Mouse (Mus musculus): ENCODE measurements at regions not wholly inside any gene's neighbourhood (a gene's known extent, or its start where the extent isn't known, plus 50 kb on each side); places are given as distances from the start of the nearest gene placed in this dataset.

DNA sequence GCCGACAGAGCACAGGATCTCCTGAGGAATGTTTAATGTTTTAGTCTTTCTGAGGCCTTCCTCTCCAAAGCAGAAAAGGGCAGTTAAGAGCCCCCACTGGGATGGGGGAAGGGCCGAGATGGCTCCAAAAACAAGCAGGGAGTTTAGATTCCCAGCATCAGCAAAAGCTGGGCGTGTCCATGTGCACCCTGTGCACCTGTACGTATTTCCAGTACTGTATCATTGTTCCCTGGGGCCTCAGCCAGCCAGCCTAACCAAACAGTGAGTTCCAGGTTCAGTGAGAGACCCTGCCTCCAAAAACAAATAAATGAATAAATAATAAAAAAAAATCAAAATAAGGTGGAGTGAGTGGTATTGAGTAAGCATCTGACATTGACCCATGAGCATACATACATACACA lies 50.8 kb upstream of the Olfm1 start:
- no peaks in the 10 kb centered on the region for H3K9me3 ChIP-seq (ENCODE audit: low read length)
- H3K27ac ChIP-seq: no peak overlapping the region
- H3K27me3 ChIP-seq (ENCODE audit: insufficient read depth, low read length): no peaks in the 10 kb centered on the region
- no peak for TF ChIP-seq CTCF (IDR thresholded peaks at IDR 0.05; ENCODE audit: low read depth)
- H3K36me3 ChIP-seq (ENCODE audit: insufficient read depth, low read length): no peaks in the 10 kb centered on the region
- H3K9ac ChIP-seq (replicated peaks; ENCODE audit: low read length): no peak overlapping the region
- WGBS: 34% methylated on average over 4 of the region's 4 CpGs
- no peak overlapping the region for H3K4me2 ChIP-seq (ENCODE audit: low read depth, low read length)
- ATAC-seq (no peak), DNase-seq (ENCODE audit: low spot score) (no peak)
- no peaks in the 10 kb centered on the region for H3K4me1 ChIP-seq (ENCODE audit: insufficient read depth, low read length)
- no peak overlapping the region for H3K4me3 ChIP-seq (ENCODE audit: low read length)

DNA sequence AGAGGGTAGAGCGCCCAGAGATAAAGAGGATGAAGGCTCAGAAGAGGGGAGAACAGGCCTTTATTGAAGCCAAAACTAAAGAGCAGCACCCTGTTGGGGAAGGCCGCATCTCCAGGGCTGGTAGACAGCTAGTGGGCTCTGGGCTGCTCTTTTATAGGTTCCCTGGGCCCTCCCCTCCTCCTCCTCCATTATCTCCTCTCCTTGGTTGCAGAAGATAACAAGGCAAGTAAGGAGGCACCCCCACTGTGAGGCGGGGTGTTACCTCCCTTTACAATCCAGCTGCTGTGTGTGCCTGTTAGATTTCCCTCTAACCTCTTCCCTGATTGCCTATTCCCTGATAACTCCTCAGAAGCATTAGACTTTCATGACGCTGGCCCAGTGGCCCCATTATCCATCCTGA lies 51.2 kb upstream of the Olfm1 start:
- 40% methylated on average over 4 of the region's 4 CpGs for WGBS
- DNase-seq (ENCODE audit: low spot score): no peak
- TF ChIP-seq CTCF (IDR thresholded peaks at IDR 0.05; ENCODE audit: low read depth): no peak
- ATAC-seq: no peak
- no peak overlapping the region for H3K27ac ChIP-seq
- H3K9me3 ChIP-seq (ENCODE audit: low read length): no peaks in the 10 kb centered on the region
- no peak overlapping the region for H3K9ac ChIP-seq (replicated peaks; ENCODE audit: low read length)
- no peaks in the 10 kb centered on the region for H3K4me1 ChIP-seq (ENCODE audit: insufficient read depth, low read length)
- H3K4me3 ChIP-seq (ENCODE audit: low read length): no peak overlapping the region
- no peaks in the 10 kb centered on the region for H3K36me3 ChIP-seq (ENCODE audit: insufficient read depth, low read length)
- no peak overlapping the region for H3K4me2 ChIP-seq (ENCODE audit: low read depth, low read length)
- H3K27me3 ChIP-seq (ENCODE audit: insufficient read depth, low read length): no peaks in the 10 kb centered on the region

DNA sequence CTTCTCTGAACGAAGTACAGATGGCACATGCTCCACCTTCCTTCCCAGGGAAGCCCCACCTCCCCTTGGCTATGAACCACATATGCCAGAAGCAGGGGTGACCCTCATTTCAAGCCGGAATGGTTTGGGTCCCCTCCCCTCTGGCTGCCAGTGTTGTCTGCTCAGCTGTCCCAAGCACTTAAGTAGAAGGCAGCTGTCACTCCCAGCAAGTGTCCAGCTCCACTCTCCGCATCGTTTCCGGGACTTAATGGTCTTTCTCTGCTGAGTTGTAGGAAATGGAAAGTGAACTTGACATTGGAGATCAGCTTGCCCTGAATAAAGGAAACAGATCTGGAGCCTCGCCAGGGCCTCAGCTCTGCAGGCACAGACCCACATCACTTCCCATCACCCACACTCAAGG lies 53.9 kb upstream of the Fcnb start:
- 39% methylated on average over 6 of the region's 6 CpGs for WGBS
- H3K4me1 ChIP-seq (ENCODE audit: insufficient read depth, low read length): no peaks in the 10 kb centered on the region

DNA sequence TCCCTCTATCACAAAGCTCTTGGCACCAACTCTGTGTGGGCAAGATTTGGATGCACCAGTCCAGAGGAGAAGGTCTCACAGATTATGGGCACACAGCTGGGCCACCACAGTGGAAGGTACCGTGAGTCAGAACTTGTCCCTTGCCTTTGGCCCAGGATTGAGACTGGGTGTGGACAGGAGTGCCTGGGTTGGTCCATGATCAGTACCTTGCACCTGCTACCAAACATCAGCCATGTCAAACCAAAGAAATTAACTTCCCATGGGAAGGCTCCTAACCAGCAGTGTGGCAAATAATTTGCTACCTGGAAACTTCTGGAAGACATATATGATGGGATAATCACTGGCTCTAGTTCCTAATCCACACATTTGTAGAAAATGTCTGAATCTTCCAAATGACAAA lies 49.9 kb upstream of the Fcnb start:
- Histone ChIP-seq H3K27me3 (ENCODE audit: insufficient read depth, low read length) (no peaks in the 10 kb centered on the region), H3K4me3 (ENCODE audit: low read length) (no peak overlapping the region), H3K4me2 (ENCODE audit: low read depth, low read length) (no peak overlapping the region), H3K27ac (no peak overlapping the region), H3K9me3 (ENCODE audit: low read length) (no peaks in the 10 kb centered on the region), H3K4me1 (ENCODE audit: insufficient read depth, low read length) (no peaks in the 10 kb centered on the region), H3K36me3 (ENCODE audit: insufficient read depth, low read length) (no peaks in the 10 kb centered on the region), H3K9ac (replicated peaks; ENCODE audit: low read length) (no peak overlapping the region)
- WGBS: 68% methylated on average over 1 of the region's 1 CpGs
- ATAC-seq: no peak
- TF ChIP-seq CTCF (IDR thresholded peaks at IDR 0.05; ENCODE audit: low read depth): no peak
- no peak for DNase-seq (ENCODE audit: low spot score)

More for the DNA sequence above, 53.9 kb upstream of the Fcnb start:
- no peak overlapping the region for H3K4me3 ChIP-seq (ENCODE audit: low read length)
- H3K9ac ChIP-seq (replicated peaks; ENCODE audit: low read length): no peak overlapping the region
- DNase-seq (ENCODE audit: low spot score) (peak; percentile 70), ATAC-seq (peak; percentile 57)
- no peak overlapping the region for H3K4me2 ChIP-seq (ENCODE audit: low read depth, low read length)
- H3K27me3 ChIP-seq (ENCODE audit: insufficient read depth, low read length): no peaks in the 10 kb centered on the region
- no peaks in the 10 kb centered on the region for H3K9me3 ChIP-seq (ENCODE audit: low read length)
- peak overlapping the region; percentile 2; the same call in 1 of the 2 replicates for H3K27ac ChIP-seq
- H3K36me3 ChIP-seq (ENCODE audit: insufficient read depth, low read length): no peaks in the 10 kb centered on the region
- no peak for TF ChIP-seq CTCF (IDR thresholded peaks at IDR 0.05; ENCODE audit: low read depth)

All from hindbrain, postnatal 0 days (tissue).